Mouse (Mus musculus): ENCODE results near the gene Cnnm2. TPM values are rescaled to one million over a fixed set of nuclear protein-coding genes. Genes with fewer than 3 reads are reported as not detected.
A peak's percentile ranks its signal among the peaks of the same experiment; 100 is the strongest.

Gene Cnnm2
- polyA plus RNA-seq, 1 experiment from 2014 or later, result 2.0 TPM

- no peak overlapping the region for H3K27ac ChIP-seq (replicated peaks)
- H3K4me3 ChIP-seq (ENCODE audit: low read depth, low read length), result no peak overlapping the region
- no peaks in the 10 kb centered on the region for H3K4me1 ChIP-seq (replicated peaks; ENCODE audit: control insufficient read depth, insufficient read depth)
- ATAC-seq (ENCODE audit: low FRiP score, low TSS enrichment), result no peak
- TF ChIP-seq EP300 (optimal IDR thresholded peaks at IDR 0.05) (no peak), CTCF (IDR thresholded peaks at IDR 0.05; ENCODE audit: low read depth) (no peak)
- H3K27me3 ChIP-seq (ENCODE audit: control insufficient read depth, insufficient read depth, low read length), result no peaks in the 10 kb centered on the region
- no peaks in the 10 kb centered on the region for H3K36me3 ChIP-seq (ENCODE audit: control insufficient read depth, insufficient read depth, low read length)
- no peak overlapping the region for H3K9ac ChIP-seq (ENCODE audit: low read length)
- no peak for DNase-seq (ENCODE audit: low spot score)
- H3K4me2 ChIP-seq (replicated peaks; ENCODE audit: low read depth), result no peak overlapping the region
- H3K9me3 ChIP-seq (ENCODE audit: control insufficient read depth, low read length), result no peaks in the 10 kb centered on the region
- 81% methylated on average over 13 of the region's 13 CpGs for WGBS
Measured at GRCm38 (mm10) chr19:46877886-46878285, 116.5 kb downstream of the Cnnm2 start.

- Histone ChIP-seq H3K27ac (replicated peaks) (no peak overlapping the region), H3K27me3 (ENCODE audit: control insufficient read depth, insufficient read depth, low read length) (no peaks in the 10 kb centered on the region), H3K9ac (ENCODE audit: low read length) (no peak overlapping the region), H3K4me1 (replicated peaks; ENCODE audit: control insufficient read depth, insufficient read depth) (no peaks in the 10 kb centered on the region), H3K4me2 (replicated peaks; ENCODE audit: low read depth) (no peak overlapping the region), H3K4me3 (ENCODE audit: low read depth, low read length) (no peak overlapping the region), H3K9me3 (ENCODE audit: control insufficient read depth, low read length) (no peaks in the 10 kb centered on the region), H3K36me3 (ENCODE audit: control insufficient read depth, insufficient read depth, low read length) (no peaks in the 10 kb centered on the region)
- 36% methylated on average over 13 of the region's 13 CpGs for whole genome bisulfite sequencing
- TF ChIP-seq EP300 (optimal IDR thresholded peaks at IDR 0.05) (no peak), CTCF (IDR thresholded peaks at IDR 0.05; ENCODE audit: low read depth) (peak; percentile 63)
- peak; percentile 75 for DNase-seq (ENCODE audit: low spot score)
- ATAC-seq (ENCODE audit: low FRiP score, low TSS enrichment), result peak; percentile 27; the same call in 1 of the 2 replicates
Measured at GRCm38 (mm10) chr19:46878346-46878745, 117.0 kb downstream of the Cnnm2 start.

GRCm38 (mm10) chr19:46879876-46880275 lies 118.5 kb downstream of the Cnnm2 start:
- WGBS, result 95% methylated on average over 2 of the region's 2 CpGs
- ATAC-seq (ENCODE audit: low FRiP score, low TSS enrichment), result no peak
- no peak overlapping the region for H3K9ac ChIP-seq (ENCODE audit: low read length)
- no peaks in the 10 kb centered on the region for H3K4me1 ChIP-seq (replicated peaks; ENCODE audit: control insufficient read depth, insufficient read depth)
- H3K4me2 ChIP-seq (replicated peaks; ENCODE audit: low read depth), result no peak overlapping the region
- no peak for TF ChIP-seq CTCF (IDR thresholded peaks at IDR 0.05; ENCODE audit: low read depth)
- no peak for TF ChIP-seq EP300 (optimal IDR thresholded peaks at IDR 0.05)
- H3K36me3 ChIP-seq (ENCODE audit: control insufficient read depth, insufficient read depth, low read length), result no peaks in the 10 kb centered on the region; the same call in 1 of the 2 replicates
- no peak overlapping the region for H3K4me3 ChIP-seq (ENCODE audit: low read depth, low read length)
- H3K9me3 ChIP-seq (ENCODE audit: control insufficient read depth, low read length), result no peaks in the 10 kb centered on the region
- no peak for DNase-seq (ENCODE audit: low spot score)
- H3K27ac ChIP-seq (replicated peaks), result no peak overlapping the region
- H3K27me3 ChIP-seq (ENCODE audit: control insufficient read depth, insufficient read depth, low read length), result no peaks in the 10 kb centered on the region

GRCm38 (mm10) chr19:46885365-46885764 lies 124.0 kb downstream of the Cnnm2 start:
- TF ChIP-seq CTCF (IDR thresholded peaks at IDR 0.05; ENCODE audit: low read depth) (no peak), EP300 (optimal IDR thresholded peaks at IDR 0.05) (no peak)
- H3K27ac ChIP-seq (replicated peaks), result peak overlapping the region; percentile 78
- no peaks in the 10 kb centered on the region for H3K9me3 ChIP-seq (ENCODE audit: control insufficient read depth, low read length)
- H3K9ac ChIP-seq (ENCODE audit: low read length), result no peak overlapping the region
- no peak overlapping the region for H3K4me2 ChIP-seq (replicated peaks; ENCODE audit: low read depth)
- 84% methylated on average over 4 of the region's 4 CpGs for WGBS
- no peaks in the 10 kb centered on the region for H3K4me1 ChIP-seq (replicated peaks; ENCODE audit: control insufficient read depth, insufficient read depth)
- peaks cover 28% of the 10 kb centered on the region for H3K36me3 ChIP-seq (ENCODE audit: control insufficient read depth, insufficient read depth, low read length)
- no peaks in the 10 kb centered on the region for H3K27me3 ChIP-seq (ENCODE audit: control insufficient read depth, insufficient read depth, low read length)
- no peak overlapping the region for H3K4me3 ChIP-seq (ENCODE audit: low read depth, low read length)
- DNase-seq (ENCODE audit: low spot score), result no peak
- ATAC-seq (ENCODE audit: low FRiP score, low TSS enrichment), result no peak

- TF ChIP-seq EP300 (optimal IDR thresholded peaks at IDR 0.05) (no peak), CTCF (IDR thresholded peaks at IDR 0.05; ENCODE audit: low read depth) (no peak)
- no peaks in the 10 kb centered on the region for H3K27me3 ChIP-seq (ENCODE audit: control insufficient read depth, insufficient read depth, low read length)
- peaks cover 30% of the 10 kb centered on the region for H3K36me3 ChIP-seq (ENCODE audit: control insufficient read depth, insufficient read depth, low read length)
- peak overlapping the region; percentile 73 for H3K27ac ChIP-seq (replicated peaks)
- no peak overlapping the region for H3K4me2 ChIP-seq (replicated peaks; ENCODE audit: low read depth)
- no peaks in the 10 kb centered on the region for H3K9me3 ChIP-seq (ENCODE audit: control insufficient read depth, low read length)
- no peak for ATAC-seq (ENCODE audit: low FRiP score, low TSS enrichment)
- 73% methylated on average over 7 of the region's 7 CpGs for whole genome bisulfite sequencing
- H3K9ac ChIP-seq (ENCODE audit: low read length), result no peak overlapping the region
- H3K4me3 ChIP-seq (ENCODE audit: low read depth, low read length), result no peak overlapping the region
- H3K4me1 ChIP-seq (replicated peaks; ENCODE audit: control insufficient read depth, insufficient read depth), result no peaks in the 10 kb centered on the region
- DNase-seq (ENCODE audit: low spot score), result no peak
Measured at GRCm38 (mm10) chr19:46886826-46887225, 125.4 kb downstream of the Cnnm2 start.

GRCm38 (mm10) chr19:46887811-46888527 lies 126.6 kb downstream of the Cnnm2 start:
- Histone ChIP-seq H3K9me3 (ENCODE audit: control insufficient read depth, low read length) (no peaks in the 10 kb centered on the region), H3K9ac (ENCODE audit: low read length) (no peak overlapping the region), H3K36me3 (ENCODE audit: control insufficient read depth, insufficient read depth, low read length) (peaks cover 30% of the 10 kb centered on the region), H3K27me3 (ENCODE audit: control insufficient read depth, insufficient read depth, low read length) (no peaks in the 10 kb centered on the region), H3K4me1 (replicated peaks; ENCODE audit: control insufficient read depth, insufficient read depth) (no peaks in the 10 kb centered on the region), H3K27ac (replicated peaks) (no peak overlapping the region), H3K4me2 (replicated peaks; ENCODE audit: low read depth) (no peak overlapping the region), H3K4me3 (ENCODE audit: low read depth, low read length) (no peak overlapping the region)
- ATAC-seq (ENCODE audit: low FRiP score, low TSS enrichment) (no peak), DNase-seq (ENCODE audit: low spot score) (no peak)
- WGBS, result 74% methylated on average over 14 of the region's 14 CpGs
- no peak for TF ChIP-seq CTCF (IDR thresholded peaks at IDR 0.05; ENCODE audit: low read depth)
- no peak for TF ChIP-seq EP300 (optimal IDR thresholded peaks at IDR 0.05)

Data from stomach, postnatal 0 days (tissue).